Mouse (Mus musculus): ENCODE results near the gene Ttc23. TPM values are rescaled to one million over a fixed set of nuclear protein-coding genes. Genes with fewer than 3 reads are reported as not detected.

Ttc23 gene
- polyA plus RNA-seq (2015; fragmentation: Nextera tagmentation; extraction: Ambion mirVana) = 5.0 and 6.0 TPM in 2 replicates

DNA sequence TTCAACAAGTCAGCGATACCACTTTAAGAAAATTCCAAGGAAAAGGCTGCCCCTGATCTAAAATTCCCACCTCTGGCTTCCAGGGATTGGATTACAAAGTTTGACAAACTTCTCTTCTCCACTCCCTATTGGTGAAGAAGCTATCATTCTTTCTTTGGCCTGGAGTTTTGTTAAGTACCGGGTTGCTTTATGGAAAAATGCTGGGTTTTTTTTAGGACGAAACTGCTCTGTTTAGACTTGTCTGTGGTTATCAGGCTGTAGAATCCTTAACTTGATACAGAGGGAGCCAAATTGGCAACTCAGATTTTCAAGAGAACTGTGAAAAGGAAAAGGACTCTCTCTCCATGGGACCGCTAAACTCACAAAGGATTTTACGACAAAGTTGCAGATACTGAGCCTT, at the start of gene Ttc23:
Gene Ttc23 (plus strand): TSS at position 134 of the 400 bp plus-strand sequence.
- Histone ChIP-seq H3K9ac (ENCODE audit: low read depth, low read length) (peak within 1 kb of the TSS; percentile 84; the same call in 1 of the 2 replicates), H3K4me2 (ENCODE audit: low read depth, low read length) (peak within 1 kb of the TSS; percentile 80), H3K27ac (ENCODE audit: low read length) (no peak within 1 kb of the TSS), H3K9me3 (replicated peaks; ENCODE audit: control insufficient read depth, low read length) (no peaks in the 10 kb centered on the region), H3K4me3 (ENCODE audit: low read depth, low read length) (peak within 1 kb of the TSS; percentile 86), H3K4me1 (ENCODE audit: control insufficient read depth, low read depth, low read length) (peaks cover 6% of the 10 kb centered on the region), H3K27me3 (ENCODE audit: control insufficient read depth, insufficient read depth, low read depth, low read length) (no peaks in the 10 kb centered on the region), H3K36me3 (ENCODE audit: control insufficient read depth, insufficient read depth) (no peaks in the 10 kb centered on the region)
- 39% methylated on average over 5 of the region's 5 CpGs for WGBS (ENCODE audit: insufficient replicate concordance)
- ATAC-seq (ENCODE audit: low read depth) = no peak

DNA sequence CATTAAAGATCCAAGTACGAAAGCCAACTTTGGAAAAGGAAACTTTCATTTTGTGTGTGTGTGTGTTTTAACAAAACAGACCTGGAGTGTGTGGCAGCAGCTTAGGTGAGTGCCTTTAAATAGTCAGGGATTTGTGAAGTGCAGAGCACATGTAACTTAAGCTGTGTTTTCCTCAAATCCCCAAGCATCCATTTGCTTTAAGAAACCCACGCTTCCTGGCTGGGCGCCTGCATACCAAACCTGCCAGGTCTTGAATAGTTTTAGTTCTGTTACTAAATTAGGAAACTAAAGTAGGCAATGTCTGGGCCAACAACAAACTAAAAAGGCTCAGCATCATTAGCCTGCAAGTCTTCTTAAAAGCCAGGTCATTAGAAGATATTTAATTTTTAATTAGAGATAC, 49.2 kb upstream of the Ttc23 start:
- no peak for ATAC-seq (ENCODE audit: low read depth)
- no peak overlapping the region for H3K4me3 ChIP-seq (ENCODE audit: low read depth, low read length)
- H3K9ac ChIP-seq (ENCODE audit: low read depth, low read length) = no peak overlapping the region
- no peaks in the 10 kb centered on the region for H3K4me1 ChIP-seq (ENCODE audit: control insufficient read depth, low read depth, low read length)
- WGBS (ENCODE audit: insufficient replicate concordance) = 73% methylated on average over 3 of the region's 3 CpGs
- no peak overlapping the region for H3K4me2 ChIP-seq (ENCODE audit: low read depth, low read length)
- no peaks in the 10 kb centered on the region for H3K36me3 ChIP-seq (ENCODE audit: control insufficient read depth, insufficient read depth)
- H3K9me3 ChIP-seq (replicated peaks; ENCODE audit: control insufficient read depth, low read length) = no peaks in the 10 kb centered on the region
- no peak overlapping the region for H3K27ac ChIP-seq (ENCODE audit: low read length)
- no peaks in the 10 kb centered on the region for H3K27me3 ChIP-seq (ENCODE audit: control insufficient read depth, insufficient read depth, low read depth, low read length)

GRCm38 (mm10) chr7:67605114-67605513, 42.1 kb upstream of the Ttc23 start:
- Histone ChIP-seq H3K4me3 (ENCODE audit: low read depth, low read length) (no peak overlapping the region), H3K4me2 (ENCODE audit: low read depth, low read length) (no peak overlapping the region), H3K27ac (ENCODE audit: low read length) (no peak overlapping the region), H3K9me3 (replicated peaks; ENCODE audit: control insufficient read depth, low read length) (no peaks in the 10 kb centered on the region), H3K9ac (ENCODE audit: low read depth, low read length) (no peak overlapping the region), H3K36me3 (ENCODE audit: control insufficient read depth, insufficient read depth) (no peaks in the 10 kb centered on the region), H3K4me1 (ENCODE audit: control insufficient read depth, low read depth, low read length) (no peaks in the 10 kb centered on the region), H3K27me3 (ENCODE audit: control insufficient read depth, insufficient read depth, low read depth, low read length) (no peaks in the 10 kb centered on the region)
- WGBS (ENCODE audit: insufficient replicate concordance) = 68% methylated on average over 6 of the region's 6 CpGs
- ATAC-seq (ENCODE audit: low read depth) = no peak

- no peaks in the 10 kb centered on the region for H3K36me3 ChIP-seq (ENCODE audit: control insufficient read depth, insufficient read depth)
- no peak for ATAC-seq (ENCODE audit: low read depth)
- no peak overlapping the region for H3K4me2 ChIP-seq (ENCODE audit: low read depth, low read length)
- no peak overlapping the region for H3K9ac ChIP-seq (ENCODE audit: low read depth, low read length)
- no peaks in the 10 kb centered on the region for H3K27me3 ChIP-seq (ENCODE audit: control insufficient read depth, insufficient read depth, low read depth, low read length)
- 68% methylated on average over 1 of the region's 1 CpGs for WGBS (ENCODE audit: insufficient replicate concordance)
- H3K9me3 ChIP-seq (replicated peaks; ENCODE audit: control insufficient read depth, low read length) = no peaks in the 10 kb centered on the region
- H3K4me3 ChIP-seq (ENCODE audit: low read depth, low read length) = no peak overlapping the region
- no peaks in the 10 kb centered on the region for H3K4me1 ChIP-seq (ENCODE audit: control insufficient read depth, low read depth, low read length)
- H3K27ac ChIP-seq (ENCODE audit: low read length) = no peak overlapping the region
Measured at GRCm38 (mm10) chr7:67606250-67606649, 41.0 kb upstream of the Ttc23 start.

- no peak for ATAC-seq (ENCODE audit: low read depth)
- Histone ChIP-seq H3K4me2 (ENCODE audit: low read depth, low read length) (no peak overlapping the region), H3K4me1 (ENCODE audit: control insufficient read depth, low read depth, low read length) (no peaks in the 10 kb centered on the region), H3K9ac (ENCODE audit: low read depth, low read length) (no peak overlapping the region), H3K36me3 (ENCODE audit: control insufficient read depth, insufficient read depth) (no peaks in the 10 kb centered on the region), H3K4me3 (ENCODE audit: low read depth, low read length) (no peak overlapping the region), H3K27ac (ENCODE audit: low read length) (no peak overlapping the region), H3K9me3 (replicated peaks; ENCODE audit: control insufficient read depth, low read length) (no peaks in the 10 kb centered on the region), H3K27me3 (ENCODE audit: control insufficient read depth, insufficient read depth, low read depth, low read length) (no peaks in the 10 kb centered on the region)
- WGBS (ENCODE audit: insufficient replicate concordance) = 69% methylated on average over 5 of the region's 5 CpGs
Measured at GRCm38 (mm10) chr7:67607669-67608347, 39.4 kb upstream of the Ttc23 start.

- 56% methylated on average over 4 of the region's 4 CpGs for WGBS (ENCODE audit: insufficient replicate concordance)
- H3K9ac ChIP-seq (ENCODE audit: low read depth, low read length) = no peak overlapping the region
- no peak overlapping the region for H3K4me3 ChIP-seq (ENCODE audit: low read depth, low read length)
- no peaks in the 10 kb centered on the region for H3K27me3 ChIP-seq (ENCODE audit: control insufficient read depth, insufficient read depth, low read depth, low read length)
- no peaks in the 10 kb centered on the region for H3K36me3 ChIP-seq (ENCODE audit: control insufficient read depth, insufficient read depth)
- no peak overlapping the region for H3K4me2 ChIP-seq (ENCODE audit: low read depth, low read length)
- no peak overlapping the region for H3K27ac ChIP-seq (ENCODE audit: low read length)
- H3K9me3 ChIP-seq (replicated peaks; ENCODE audit: control insufficient read depth, low read length) = no peaks in the 10 kb centered on the region
- ATAC-seq (ENCODE audit: low read depth) = no peak
- no peaks in the 10 kb centered on the region for H3K4me1 ChIP-seq (ENCODE audit: control insufficient read depth, low read depth, low read length)
Measured at GRCm38 (mm10) chr7:67608348-67609024, 38.7 kb upstream of the Ttc23 start.

DNA sequence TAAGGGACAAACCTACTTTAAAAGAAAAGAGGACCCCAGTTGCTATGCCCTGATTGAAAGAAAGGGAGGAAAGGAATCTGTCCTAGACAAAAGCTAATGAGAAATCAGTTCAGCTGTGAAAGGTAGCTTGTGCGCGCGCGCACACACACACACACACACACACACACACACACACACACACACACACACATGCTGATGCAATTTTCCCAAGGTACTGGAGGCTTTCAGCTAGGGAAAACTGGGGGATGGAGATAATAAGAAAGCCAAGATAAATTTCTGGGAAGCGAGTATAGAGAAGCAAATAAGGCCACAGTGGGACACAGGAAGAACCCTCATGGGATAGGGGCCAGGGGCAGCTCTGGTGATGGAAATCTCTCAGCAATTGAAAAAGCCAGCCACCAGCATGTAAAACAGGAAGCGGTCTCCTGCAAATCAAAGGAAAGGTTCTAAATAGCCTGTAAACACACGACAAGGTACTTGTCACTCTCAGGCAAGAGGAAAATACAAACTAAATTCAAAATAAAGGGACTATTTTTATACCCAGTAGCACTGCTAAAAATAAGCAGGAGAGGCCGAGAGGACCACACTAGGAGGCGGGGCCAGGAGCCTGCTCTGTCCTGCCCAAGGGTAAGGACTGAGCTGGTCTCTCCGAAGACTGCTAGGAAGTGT, 33.3 kb upstream of the Ttc23 start:
- ATAC-seq (ENCODE audit: low read depth) = no peak
- no peaks in the 10 kb centered on the region for H3K36me3 ChIP-seq (ENCODE audit: control insufficient read depth, insufficient read depth)
- WGBS (ENCODE audit: insufficient replicate concordance) = 59% methylated on average over 10 of the region's 10 CpGs
- H3K9ac ChIP-seq (ENCODE audit: low read depth, low read length) = no peak overlapping the region
- no peaks in the 10 kb centered on the region for H3K27me3 ChIP-seq (ENCODE audit: control insufficient read depth, insufficient read depth, low read depth, low read length)
- no peak overlapping the region for H3K27ac ChIP-seq (ENCODE audit: low read length)
- H3K4me2 ChIP-seq (ENCODE audit: low read depth, low read length) = no peak overlapping the region
- H3K9me3 ChIP-seq (replicated peaks; ENCODE audit: control insufficient read depth, low read length) = no peaks in the 10 kb centered on the region
- H3K4me1 ChIP-seq (ENCODE audit: control insufficient read depth, low read depth, low read length) = no peaks in the 10 kb centered on the region
- H3K4me3 ChIP-seq (ENCODE audit: low read depth, low read length) = no peak overlapping the region

DNA sequence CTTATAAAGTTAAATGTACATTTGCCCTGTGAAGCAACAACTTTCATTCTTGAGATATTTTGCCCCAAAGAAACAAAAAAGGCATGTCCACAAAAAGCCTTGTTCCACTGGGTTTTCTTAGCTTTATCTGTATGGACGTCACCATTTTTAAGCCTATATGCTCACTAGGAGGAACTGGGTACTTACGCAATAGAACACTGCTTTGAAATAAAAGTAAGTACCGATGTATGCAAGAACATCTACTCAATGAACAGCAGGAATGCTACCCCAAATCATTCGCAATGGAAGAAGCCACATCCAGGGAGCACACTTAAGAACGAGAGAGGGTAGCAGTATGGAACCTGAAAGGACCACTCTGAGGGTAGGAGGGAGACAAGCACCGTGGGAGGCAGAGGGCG, 32.7 kb upstream of the Ttc23 start:
- H3K9me3 ChIP-seq (replicated peaks; ENCODE audit: control insufficient read depth, low read length) = no peaks in the 10 kb centered on the region
- no peak overlapping the region for H3K9ac ChIP-seq (ENCODE audit: low read depth, low read length)
- H3K36me3 ChIP-seq (ENCODE audit: control insufficient read depth, insufficient read depth) = no peaks in the 10 kb centered on the region
- no peak overlapping the region for H3K4me3 ChIP-seq (ENCODE audit: low read depth, low read length)
- no peaks in the 10 kb centered on the region for H3K27me3 ChIP-seq (ENCODE audit: control insufficient read depth, insufficient read depth, low read depth, low read length)
- no peaks in the 10 kb centered on the region for H3K4me1 ChIP-seq (ENCODE audit: control insufficient read depth, low read depth, low read length)
- no peak for ATAC-seq (ENCODE audit: low read depth)
- H3K4me2 ChIP-seq (ENCODE audit: low read depth, low read length) = no peak overlapping the region
- 62% methylated on average over 7 of the region's 7 CpGs for WGBS (ENCODE audit: insufficient replicate concordance)
- H3K27ac ChIP-seq (ENCODE audit: low read length) = no peak overlapping the region

- H3K36me3 ChIP-seq (ENCODE audit: control insufficient read depth, insufficient read depth) = no peaks in the 10 kb centered on the region
- H3K27ac ChIP-seq (ENCODE audit: low read length) = no peak overlapping the region
- H3K9ac ChIP-seq (ENCODE audit: low read depth, low read length) = no peak overlapping the region
- WGBS (ENCODE audit: insufficient replicate concordance) = 63% methylated on average over 4 of the region's 4 CpGs
- ATAC-seq (ENCODE audit: low read depth) = no peak
- no peak overlapping the region for H3K4me2 ChIP-seq (ENCODE audit: low read depth, low read length)
- no peaks in the 10 kb centered on the region for H3K4me1 ChIP-seq (ENCODE audit: control insufficient read depth, low read depth, low read length)
- no peaks in the 10 kb centered on the region for H3K9me3 ChIP-seq (replicated peaks; ENCODE audit: control insufficient read depth, low read length)
- no peak overlapping the region for H3K4me3 ChIP-seq (ENCODE audit: low read depth, low read length)
- no peaks in the 10 kb centered on the region for H3K27me3 ChIP-seq (ENCODE audit: control insufficient read depth, insufficient read depth, low read depth, low read length)
Measured at GRCm38 (mm10) chr7:67616890-67617289, 30.3 kb upstream of the Ttc23 start.

Data from liver, embryonic 16.5 days (tissue).